Mouse (Mus musculus) NIH3T3 (cell line): Measurements from ENCODE around the gene Cnn1.
A peak's percentile ranks its signal among the peaks of the same experiment; 100 is the strongest.

ENCODE experiments used
- DNase-seq: peaks from one replicate; pipeline ENCODE4 v3.0.0-alpha.2; 2012; ENCODE audit warnings: low read depth

Gene Cnn1

DNA sequence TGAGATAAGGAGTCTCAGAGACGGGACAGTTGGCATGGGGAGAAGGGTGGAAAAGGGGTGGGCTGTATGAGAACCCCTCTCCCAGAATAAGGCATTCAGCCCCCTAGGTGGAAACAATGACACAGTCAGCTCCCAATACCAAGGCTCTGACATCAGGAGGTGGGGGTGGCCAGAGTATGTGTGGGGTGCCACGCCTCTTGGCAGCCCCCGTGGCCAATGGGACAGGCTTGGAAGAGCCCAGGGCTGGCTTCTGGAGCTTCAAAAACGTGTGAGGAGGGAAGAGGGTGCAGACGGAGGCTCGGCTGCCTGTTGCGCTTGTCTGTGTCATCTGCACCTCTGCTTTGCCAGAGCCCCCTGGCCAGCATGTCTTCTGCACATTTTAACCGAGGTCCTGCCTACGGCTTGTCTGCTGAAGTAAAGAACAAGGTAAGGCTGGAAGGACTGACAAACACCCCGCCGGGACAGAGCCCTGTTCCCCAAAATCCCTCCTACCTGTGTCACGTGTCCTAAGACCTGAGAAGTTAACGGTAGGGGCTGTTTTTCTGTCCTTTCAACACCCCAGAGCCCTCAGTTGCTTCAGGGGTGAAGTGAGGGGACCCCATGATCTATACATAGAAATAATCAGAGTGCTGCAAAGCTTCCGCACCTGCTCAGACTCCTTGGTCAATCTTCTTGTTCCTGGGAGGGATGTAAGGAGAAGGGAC is at the start of gene Cnn1:
Cnn1 (plus strand) TSS at position 224 of the 704 bp plus-strand sequence.
- peak; percentile 67 for DNase-seq

DNA sequence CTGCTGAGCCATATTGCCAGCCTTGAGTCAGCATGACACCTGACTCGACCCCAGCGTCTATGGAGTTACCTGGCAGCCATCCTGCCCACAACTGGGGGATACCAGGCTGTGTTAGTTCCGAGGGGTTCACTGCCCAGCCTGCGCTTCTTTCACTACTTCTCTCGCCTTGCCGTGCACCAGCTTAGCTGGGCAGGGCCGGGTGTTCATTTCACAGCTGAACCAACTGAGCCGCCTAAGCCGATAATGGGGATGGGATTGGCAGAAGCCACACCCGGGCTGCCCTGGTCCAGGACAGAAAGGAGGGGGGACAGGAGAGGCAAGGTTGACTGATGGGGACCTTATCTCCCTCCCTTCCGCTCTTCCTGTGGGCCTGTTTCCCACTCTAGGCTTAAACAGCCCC is 49.7 kb upstream of the Cnn1 start:
- DNase-seq, result no peak

DNA sequence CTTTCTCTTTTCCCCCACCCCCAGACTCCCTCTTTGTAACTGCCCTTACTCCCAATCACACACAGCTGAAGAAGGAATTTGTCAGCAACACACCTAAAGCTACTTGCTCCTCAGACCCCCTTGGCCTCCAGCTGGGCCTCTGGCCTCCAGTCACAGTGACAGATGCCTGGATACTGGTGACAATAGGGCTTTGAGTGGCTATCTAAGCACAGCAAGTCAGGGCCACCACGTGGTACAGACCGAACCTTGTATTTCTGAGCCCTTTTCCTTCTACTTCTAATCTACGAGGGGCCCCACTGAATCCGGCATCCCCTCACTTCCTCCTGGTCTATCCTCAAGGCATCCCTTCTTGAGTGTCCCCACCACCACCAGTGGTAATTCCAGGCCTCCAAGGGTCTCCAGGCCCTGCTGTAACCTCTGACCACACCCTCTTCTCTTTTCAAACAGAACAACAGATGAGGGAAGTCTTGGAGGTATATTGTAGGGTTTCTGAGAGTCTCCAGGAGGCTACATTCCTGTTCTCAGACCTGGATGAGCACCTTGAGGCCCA is 49.2 kb upstream of the Cnn1 start:
- no peak for DNase-seq

DNA sequence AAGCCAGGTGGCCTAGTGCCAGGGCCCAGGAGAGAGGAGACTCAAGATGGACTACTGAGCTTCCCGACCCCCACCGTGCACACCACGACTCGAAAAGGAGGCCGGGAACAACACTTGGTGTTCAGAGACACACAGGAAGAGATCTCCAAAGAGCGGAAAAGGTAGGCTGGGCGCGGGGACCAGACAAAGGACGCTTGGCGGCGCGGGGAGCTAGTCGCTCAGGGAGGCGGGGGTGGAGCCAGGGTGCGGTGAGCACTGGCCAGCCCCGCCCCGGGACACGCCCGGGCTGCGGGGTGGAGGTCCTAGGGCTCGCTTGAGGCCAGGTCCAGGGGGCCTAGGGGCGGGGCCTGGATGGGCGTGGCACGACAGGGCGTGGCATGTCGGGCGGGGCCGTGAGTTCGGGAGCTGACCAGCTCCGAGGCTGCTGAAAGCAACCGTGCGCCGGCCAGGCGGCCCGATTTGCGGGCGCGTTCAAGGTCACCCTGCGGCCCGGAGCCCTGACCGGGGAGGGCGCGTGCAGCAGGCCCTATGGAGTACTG is 48.6 kb upstream of the Cnn1 start:
- DNase-seq, result no peak

DNA sequence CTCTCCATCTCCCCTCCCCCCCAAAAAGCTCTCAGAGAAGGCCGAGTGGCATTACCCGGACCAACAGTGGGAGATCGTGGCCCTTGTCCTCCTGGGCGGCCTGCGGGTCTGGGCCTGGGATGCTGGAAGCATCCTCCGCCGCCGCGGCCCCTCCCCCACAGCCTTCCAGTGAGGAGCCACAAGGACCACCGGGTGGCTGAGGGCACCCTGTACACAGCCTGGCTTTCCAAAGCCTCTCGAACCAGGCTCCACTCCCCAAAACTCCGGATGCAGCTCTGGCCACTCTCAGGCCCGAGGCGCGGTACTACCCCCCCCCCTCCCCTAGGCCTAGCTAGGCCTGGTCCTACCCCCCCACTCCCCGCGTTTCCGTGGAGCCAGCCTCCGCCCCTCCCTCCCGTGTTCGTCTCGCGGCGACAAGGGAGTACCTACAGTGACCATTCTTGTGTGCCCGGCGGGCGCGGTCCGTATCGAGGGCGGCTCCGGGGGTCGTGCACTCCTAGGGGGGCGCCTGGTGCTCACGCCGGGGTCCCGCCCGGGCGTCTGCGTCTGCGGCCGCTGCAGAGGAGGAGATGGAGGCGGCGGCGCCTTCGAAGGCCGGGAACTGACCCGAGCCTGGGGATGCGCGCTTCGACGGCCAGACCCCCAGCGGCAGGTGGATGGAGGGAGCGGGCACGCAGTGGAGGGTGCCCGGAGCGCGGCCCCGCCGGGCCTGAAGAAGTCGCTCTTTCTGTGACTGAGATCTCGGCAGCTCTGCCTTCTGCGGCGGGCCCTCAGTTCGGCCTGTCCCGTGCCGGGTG is 47.7 kb upstream of the Cnn1 start:
- no peak for DNase-seq

DNA sequence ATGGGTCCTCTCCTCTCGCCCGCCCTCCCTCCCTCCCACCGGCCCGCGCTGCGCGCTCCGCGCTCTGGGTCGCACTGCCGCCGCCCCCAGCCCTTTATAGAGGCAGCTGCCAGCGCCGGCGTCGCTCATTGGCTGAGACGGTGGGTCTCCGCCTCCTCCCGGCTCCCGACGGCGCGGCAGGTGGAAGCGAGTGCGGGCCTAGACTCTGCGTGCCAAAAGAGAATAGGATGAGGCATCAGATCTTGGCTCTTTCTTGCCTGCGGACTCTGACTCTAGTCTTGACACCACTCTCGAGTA is 47.1 kb upstream of the Cnn1 start, which contains the start of gene Elavl3:
Elavl3 (minus strand) TSS at position 66 of the 297 bp plus-strand sequence.
- DNase-seq, result no peak

DNA sequence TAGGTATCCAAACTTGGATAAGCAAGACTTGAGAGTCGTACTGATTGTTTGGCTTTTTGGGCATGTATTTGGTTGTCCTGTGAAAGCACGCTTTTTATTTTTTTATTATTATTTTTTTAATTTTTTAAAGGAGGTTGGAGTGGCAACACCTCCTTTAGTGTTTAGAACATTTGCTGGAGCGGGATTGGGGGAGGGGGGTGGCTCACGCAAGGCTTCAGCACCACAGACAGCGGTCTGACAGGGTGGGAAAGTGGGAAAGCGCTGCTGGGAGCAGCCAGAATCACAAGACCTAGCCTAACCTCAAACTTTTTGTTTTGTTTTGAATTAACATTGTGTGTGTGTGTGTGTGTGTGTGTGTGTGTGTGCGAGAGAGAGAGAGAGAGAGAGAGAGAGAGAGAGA is 45.4 kb upstream of the Cnn1 start:
- peak; percentile 24 for DNase-seq

DNA sequence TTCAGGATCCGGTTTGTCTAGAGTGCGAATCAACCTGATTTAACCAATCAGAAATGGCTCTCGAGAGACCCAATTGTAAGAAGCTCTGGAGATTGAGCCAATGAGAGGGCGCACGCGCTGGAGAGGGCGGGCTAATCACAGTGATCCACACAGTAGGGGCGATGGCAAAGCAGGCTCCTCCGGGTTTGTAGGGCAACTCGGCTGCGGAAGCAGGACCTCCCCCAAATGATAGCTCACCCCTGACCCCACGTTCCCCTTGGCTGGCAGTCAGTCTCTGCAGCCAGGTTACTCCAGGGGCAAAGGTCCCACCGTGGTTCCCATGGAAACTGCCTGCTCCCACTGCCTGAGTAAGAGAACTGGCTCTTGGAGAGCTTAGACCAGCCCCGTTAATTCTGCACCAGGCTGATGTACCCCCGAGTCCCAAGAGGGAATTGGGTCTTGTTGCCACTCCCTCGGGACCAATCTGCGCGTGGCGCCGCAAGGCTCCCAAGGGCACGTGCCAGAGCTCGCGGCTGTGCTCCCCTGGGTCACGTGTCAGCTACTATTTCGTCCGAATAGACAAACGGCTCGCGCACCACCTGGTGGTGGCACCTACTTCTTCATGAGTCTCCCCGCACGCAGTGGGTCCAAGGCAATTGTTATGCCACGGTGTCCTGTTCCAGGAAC is 44.5 kb upstream of the Cnn1 start:
- no peak for DNase-seq

DNA sequence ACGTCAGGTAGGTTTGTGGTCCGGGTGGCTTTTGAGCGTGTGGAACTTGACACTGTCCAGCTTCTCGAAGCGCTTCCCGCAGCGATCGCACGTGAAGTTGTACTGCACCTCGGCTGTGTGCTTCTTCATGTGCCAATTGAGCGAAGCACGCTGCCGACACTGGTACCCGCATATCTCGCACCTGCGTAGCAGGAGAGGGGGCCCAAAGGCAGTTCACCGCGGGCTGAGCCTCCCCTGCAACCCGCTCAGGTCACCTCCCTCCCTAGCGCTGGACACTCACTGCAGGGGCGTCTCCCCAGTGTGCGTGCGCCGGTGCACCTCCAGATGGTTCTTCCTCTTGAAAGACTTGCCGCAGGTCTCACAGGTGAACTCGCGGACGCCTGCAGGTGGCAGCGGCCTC is 43.3 kb upstream of the Cnn1 start:
- DNase-seq, result no peak

DNA sequence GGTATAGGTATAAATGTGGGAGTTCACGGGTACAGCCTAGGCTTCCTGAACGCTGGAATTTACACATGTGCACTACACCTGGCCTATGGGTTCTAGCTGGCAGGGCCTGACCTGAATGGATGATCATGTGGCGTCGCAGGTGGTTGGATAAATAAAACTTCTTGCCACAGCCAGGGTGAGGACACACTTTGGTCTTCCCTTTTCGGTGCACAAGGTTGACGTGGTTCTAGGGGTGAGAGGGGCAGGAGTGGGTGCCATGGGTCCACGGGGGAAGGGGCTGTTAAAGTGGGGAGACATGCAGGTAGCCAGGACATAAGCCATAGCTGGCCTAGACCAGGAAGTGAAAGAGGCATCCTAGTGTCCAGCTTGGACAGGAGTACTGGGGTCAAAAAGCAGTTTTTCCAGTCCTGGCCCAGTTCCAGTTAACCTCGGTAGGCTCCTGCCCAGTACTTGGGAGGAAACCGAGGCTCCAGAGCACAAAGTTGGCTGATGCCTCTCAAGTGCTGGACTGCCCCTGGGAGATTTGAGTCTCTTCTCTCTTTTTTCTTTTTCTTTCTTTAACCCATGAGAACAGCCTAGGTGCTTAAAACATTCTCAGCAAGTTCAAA is 42.6 kb upstream of the Cnn1 start:
- DNase-seq, result no peak

DNA sequence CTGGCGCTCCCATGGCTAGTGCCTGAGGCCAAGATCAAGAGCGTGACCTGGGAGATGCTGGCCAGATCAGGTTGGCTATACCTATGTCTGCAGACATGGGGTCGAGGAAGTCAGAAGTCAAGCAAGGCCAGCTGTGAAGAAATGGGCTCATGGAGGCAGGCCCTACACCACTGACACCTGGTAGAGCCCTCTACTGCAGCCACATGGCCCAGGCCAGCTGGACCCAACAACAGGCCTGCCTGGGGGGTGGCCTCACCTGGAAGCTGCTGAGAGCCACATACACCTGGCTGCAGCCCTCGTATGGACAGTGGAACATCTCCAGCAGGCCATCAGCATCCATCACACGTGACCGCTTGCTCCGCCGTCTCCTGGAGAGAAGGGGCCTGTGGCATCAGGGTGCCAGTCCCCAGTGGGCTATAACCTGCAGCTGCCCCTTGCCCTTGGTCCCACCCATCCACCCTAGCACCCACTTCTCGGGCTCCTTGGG is 41.9 kb upstream of the Cnn1 start:
- no peak for DNase-seq

DNA sequence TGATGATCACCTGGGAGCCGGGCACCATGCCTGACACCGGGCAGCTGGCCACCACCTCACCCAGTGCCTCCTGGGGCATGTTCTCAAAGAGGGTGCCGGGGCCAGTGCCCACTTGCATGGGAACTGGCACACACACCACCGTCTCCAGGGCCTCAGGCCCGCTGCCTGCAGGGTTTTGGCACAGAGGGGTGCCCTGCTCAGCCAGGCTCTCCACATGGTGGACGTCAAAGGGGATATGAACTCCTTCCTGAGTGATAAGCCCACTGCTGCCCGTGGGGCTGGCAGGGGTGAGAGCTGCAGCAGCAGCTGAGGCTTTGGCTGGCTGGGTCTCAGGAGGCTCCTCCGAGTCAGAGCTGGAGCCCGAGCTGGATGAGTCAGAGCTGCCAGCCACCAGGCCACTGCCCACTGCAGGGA is 41.0 kb upstream of the Cnn1 start:
- peak; percentile 67 for DNase-seq

DNA sequence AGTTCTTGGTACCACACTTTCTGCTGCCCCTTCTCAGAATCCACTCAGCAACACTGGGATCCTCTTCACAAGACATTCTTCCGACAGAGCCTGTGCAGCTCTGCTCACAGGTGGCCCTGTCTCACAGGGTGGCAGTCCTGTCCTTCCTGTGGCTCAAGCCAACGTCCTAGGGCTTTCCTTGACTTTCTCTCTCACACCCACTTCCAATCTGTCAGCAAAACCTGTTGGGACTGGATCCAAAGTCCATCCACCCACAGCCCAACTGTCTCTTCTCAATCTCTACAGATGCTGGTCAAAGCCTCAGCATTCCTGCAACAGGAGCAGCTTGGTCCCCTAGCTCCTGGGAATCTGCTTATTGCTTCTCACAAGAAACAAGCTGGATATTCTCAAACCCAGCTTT is 37.7 kb upstream of the Cnn1 start:
- no peak for DNase-seq

DNA sequence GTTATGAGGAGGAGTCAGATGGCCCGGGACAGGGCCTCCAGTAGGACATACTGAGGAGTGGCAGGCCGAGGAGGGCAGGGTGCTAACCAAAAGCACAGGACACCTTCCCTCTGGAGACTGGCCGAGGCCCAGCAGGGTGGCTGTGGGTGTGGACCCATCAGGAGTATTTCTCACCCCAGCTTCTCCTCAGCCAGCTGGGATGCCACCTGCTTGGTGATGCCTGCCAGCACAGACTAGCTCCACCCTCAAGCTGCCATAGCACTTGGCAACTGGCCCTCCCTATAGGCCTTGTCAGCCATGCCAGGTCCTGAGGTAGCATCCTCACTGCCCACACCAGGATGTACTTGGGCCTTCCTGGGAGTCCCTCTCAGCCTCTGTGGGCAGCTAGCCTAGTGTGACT is 34.7 kb upstream of the Cnn1 start:
- DNase-seq, result no peak

DNA sequence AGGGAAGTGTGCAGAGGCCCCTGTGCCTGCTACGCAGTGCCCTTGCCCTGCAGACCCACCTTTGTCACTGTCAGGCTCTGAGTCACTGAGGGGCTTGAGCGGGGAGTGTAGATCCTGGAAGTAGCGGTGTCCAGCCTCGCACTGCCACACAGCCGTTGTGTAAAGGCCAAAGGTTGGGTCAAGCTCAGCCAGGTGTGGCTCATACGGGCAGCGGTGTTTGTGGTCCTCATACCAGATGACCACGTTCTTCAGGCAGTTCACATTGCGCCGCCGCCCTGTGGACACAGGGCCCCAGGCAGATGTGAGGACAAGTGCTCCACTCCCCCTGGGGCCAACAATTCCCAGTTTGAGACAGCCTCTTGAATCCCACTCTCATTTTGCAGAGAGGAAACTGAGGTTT is 33.4 kb upstream of the Cnn1 start:
- no peak for DNase-seq

DNA sequence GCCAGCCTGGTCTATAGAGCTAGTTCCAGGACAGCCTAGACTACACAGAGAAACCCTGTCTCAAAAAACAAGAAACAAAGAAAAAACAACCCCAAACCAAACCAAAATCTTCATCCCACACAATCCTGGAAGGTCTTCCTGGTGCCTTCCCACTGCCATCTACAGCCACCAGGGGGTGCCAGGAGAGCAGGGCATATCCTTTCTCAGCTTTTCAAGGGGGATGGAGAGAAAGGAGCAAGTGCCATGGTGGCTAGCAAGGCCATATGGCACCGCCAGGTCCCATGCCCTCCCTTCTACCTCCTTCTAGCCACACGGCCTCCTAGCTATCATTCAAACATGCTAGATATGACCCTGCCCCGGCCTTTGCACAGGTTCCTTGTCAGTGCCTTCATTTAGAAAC is 32.6 kb upstream of the Cnn1 start:
- peak; percentile 77 for DNase-seq

DNA sequence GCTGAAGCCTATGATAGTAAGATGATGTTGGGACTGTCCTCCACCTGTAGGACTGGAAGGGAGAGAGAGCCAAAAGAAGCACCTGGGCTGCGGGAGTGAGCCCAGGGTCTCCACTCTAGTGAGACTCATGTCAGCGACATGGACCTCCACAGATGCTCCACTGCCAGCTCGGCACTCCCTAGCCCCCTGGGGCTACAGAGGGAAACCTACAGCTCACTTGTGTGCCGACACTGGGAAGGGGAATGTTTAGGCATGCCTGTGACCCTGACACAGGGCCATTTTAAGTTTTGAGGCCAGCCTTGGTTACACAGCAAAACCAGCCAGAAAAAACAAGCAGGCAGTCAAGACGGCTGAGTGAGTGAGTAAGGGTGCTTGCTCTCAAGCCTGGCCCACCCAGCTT is 31.8 kb upstream of the Cnn1 start:
- DNase-seq, result no peak

DNA sequence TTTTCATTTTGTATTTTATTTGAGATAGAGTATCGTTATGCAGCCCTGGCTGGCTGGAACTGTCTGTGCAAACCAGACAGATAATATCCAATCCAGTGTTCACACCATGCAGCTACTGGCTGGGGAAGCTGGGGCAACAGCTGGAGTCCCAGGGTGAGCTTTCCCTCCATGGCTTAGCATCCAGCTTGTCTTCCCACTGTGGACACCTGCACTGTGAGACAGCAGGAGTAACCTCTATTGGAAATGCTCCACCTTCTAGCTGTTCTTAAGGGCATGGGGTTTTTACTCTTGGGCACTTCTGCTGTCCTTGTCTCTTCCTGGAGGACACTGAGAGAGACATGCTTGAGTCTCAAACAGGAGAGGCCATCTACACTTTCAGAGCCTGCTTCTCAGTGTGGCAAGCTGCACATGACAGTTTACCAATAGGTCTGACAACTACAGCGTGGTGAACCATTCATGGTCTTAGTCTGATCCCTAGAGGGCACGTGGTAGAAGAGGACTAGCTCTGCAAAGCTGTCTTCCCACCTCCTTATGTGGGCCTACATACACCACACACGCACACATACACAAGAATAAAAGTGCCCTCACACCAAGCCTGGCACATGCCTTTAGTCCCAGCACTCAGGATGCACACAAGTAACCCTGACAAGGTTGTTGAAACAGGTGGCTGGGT is 29.0 kb upstream of the Cnn1 start:
- DNase-seq, result no peak

DNA sequence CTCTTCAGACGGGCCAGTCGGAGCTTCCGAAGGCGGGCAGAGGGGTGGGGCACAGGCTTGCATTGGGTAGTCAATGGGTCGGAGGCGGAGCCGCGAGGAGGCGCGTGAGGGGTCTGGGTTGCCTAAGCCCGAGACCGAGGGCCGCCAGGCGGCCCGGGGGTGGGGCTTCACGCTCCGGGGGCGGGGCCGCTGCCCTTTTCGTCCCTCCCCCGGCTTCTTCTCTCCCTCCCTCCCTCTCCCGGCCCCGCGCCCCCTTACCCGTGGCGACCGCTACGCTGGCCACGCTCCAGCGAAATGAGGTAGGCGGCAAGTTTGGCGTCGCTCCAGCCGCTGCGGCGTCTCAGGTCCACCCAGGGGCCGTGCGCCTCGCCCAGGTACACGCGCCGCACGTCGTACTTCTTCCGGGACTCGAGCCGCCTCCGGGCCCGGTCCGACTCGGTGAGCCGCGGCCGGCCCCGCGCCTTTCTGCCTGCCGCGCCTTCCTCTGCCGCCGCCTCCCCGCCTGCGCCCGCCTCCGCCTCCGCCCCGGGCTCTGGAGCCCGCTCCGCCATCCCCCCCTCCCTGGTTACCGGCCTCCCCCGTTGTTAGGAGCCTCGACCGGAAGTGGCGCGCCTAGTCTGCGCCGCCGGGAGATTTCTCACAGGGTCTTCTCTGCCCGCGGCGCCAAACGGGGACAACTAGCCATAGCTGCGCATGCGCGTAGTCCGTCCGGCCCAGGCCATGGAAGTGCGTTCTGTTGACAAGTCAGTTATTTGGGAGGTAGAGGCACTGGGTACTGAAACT is 28.0 kb upstream of the Cnn1 start, which contains the start of the genes Gm49318 and Zfp653:
Gm49318 (minus strand) TSS at position 469 of the 783 bp plus-strand sequence.
Zfp653 (minus strand) TSS at position 586 of the 783 bp plus-strand sequence.
- DNase-seq, result peak; percentile 98

DNA sequence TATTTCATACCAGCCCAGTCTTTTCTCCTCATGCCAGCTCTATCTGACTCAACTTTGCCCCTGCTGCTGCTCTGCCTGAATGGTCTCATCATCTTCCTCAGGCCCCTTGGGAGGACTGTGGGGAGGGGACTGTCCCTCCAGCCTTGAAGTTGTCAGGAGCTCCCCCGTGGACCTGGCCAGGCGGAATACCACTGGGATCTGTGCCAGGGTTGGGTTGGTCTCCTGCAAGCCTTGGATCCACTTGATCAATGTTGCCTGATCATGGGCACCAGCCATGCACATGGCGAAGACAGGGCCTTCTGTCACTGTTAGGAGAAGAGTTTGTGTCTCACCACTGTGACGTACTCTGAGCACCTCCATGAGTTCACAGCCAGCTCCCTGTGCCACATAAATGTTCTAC is 26.7 kb upstream of the Cnn1 start:
- DNase-seq, result no peak
